Comparison of ENCODE assay signal across 13 mouse cellular contexts in the genomic region with DNA sequence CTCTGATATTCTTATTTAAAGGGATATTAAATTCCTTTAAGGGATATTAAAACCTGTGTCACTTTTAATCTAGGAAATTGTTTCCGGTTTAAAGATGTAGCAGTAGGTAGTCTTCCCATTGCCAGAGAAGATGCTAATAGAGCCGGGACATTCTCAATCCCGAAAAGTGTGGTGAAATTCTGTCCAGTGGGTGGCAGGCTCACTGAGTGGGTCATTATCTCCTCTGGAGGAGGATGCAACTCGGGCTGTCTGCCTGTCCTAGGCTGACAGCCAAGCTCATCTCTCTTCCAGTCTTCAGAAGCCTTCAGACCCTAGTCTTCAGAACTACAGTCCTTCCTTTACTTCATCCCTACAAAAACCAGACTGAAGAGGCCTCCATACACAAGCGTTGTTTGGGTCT.
DNase-seq lines count a peak whose midpoint lies in the region; ATAC-seq and TF ChIP-seq lines count a peak whose summit lies in the region.
"Had no signal": no experiment of that assay in that cellular context is flagged by ENCODE, and none has a peak within 500 bp of the region (broad histone marks: within the 10 kb centered on the region; RNA-seq: fewer than 3 reads in every experiment).

No protein-coding gene starts in this region.

- no peak overlapping the region for H3K4me3 ChIP-seq in intestine, postnatal 0 days (ENCODE audit: low read depth, low read length)
- no peak overlapping the region for H3K4me3 ChIP-seq in intestine, embryonic 15.5 days (replicated peaks)
- H3K4me3 ChIP-seq in liver, embryonic 14.5 days (ENCODE audit: insufficient read depth in 1 of 2, low read depth in 2 of 2, low read length in 2 of 2), result no peak overlapping the region
- no peak overlapping the region for H3K4me3 ChIP-seq in liver, embryonic 11.5 days (ENCODE audit: low read depth, low read length)
- H3K4me3 ChIP-seq: forebrain, embryonic 15.5 days; liver, embryonic 15.5 days; myocyte had no signal

- WGBS in intestine, postnatal 0 days, result 81% methylated on average over 5 of the region's 5 CpGs
- 76% methylated on average over 5 of the region's 5 CpGs for WGBS in intestine, embryonic 15.5 days
- 51% methylated on average over 5 of the region's 5 CpGs for WGBS in liver, embryonic 14.5 days (ENCODE audit: insufficient replicate concordance)
- WGBS in liver, embryonic 11.5 days, result 64% methylated on average over 5 of the region's 5 CpGs

- no peak overlapping the region for H3K9ac ChIP-seq in intestine, postnatal 0 days (ENCODE audit: low read depth, low read length)
- H3K9ac ChIP-seq in intestine, embryonic 15.5 days, result no peak overlapping the region
- H3K9ac ChIP-seq in liver, embryonic 14.5 days (replicated peaks), result no peak overlapping the region
- H3K9ac ChIP-seq in liver, embryonic 11.5 days (ENCODE audit: low read depth, low read length), result no peak overlapping the region
- H3K9ac ChIP-seq: forebrain, embryonic 15.5 days; liver, embryonic 15.5 days had no signal

- ATAC-seq in intestine, postnatal 0 days, result no peak
- no peak for ATAC-seq in intestine, embryonic 15.5 days
- no peak for ATAC-seq in liver, embryonic 14.5 days (ENCODE audit: insufficient read depth)
- ATAC-seq in liver, embryonic 11.5 days (replicated peaks; ENCODE audit: low FRiP score), result no peak
- ATAC-seq: forebrain, embryonic 15.5 days had no signal

- H3K27ac ChIP-seq in intestine, postnatal 0 days (ENCODE audit: low read depth, low read length), result no peak overlapping the region
- no peak overlapping the region for H3K27ac ChIP-seq in intestine, embryonic 15.5 days
- no peak overlapping the region for H3K27ac ChIP-seq in liver, embryonic 14.5 days
- H3K27ac ChIP-seq in liver, embryonic 11.5 days (ENCODE audit: low read depth, low read length), result no peak overlapping the region
- H3K27ac ChIP-seq: forebrain, embryonic 15.5 days; liver, embryonic 15.5 days had no signal

- peak; percentile 25 for DNase-seq in cerebellum, adult 9-10 months
- DNase-seq in cerebellum, adult 9-11 months, result no peak
- no peak for DNase-seq in liver, embryonic 14.5 days (ENCODE audit: low read depth in 3 of 3, low spot score in 3 of 3)
- no peak for DNase-seq in liver, embryonic 11.5 days (ENCODE audit: low spot score)
- peak; percentile 12 for DNase-seq in urinary bladder, postnatal 14 days (ENCODE audit: low spot score)
- DNase-seq in urinary bladder, postnatal 36 days (ENCODE audit: low spot score in 2 of 2), result no peak
- DNase-seq: heart, adult 18-20 months; right cerebral cortex, postnatal 4 days had no signal

- peak; percentile 43 for TF ChIP-seq CTCF in intestine, postnatal 0 days (IDR thresholded peaks at IDR 0.05; ENCODE audit: low read depth)
- peak; percentile 15; the same call in 1 of the 2 replicates for TF ChIP-seq CTCF in liver, embryonic 14.5 days (IDR thresholded peaks at IDR 0.05; ENCODE audit: low read depth)

- no peaks in the 10 kb centered on the region for H3K4me1 ChIP-seq in intestine, postnatal 0 days (replicated peaks; ENCODE audit: control insufficient read depth, insufficient read depth, low read length)
- H3K4me1 ChIP-seq in intestine, embryonic 15.5 days (replicated peaks), result peaks cover under 1% of the 10 kb centered on the region; the same call in 1 of the 2 replicates
- H3K4me1 ChIP-seq in liver, embryonic 14.5 days (replicated peaks; ENCODE audit: control insufficient read depth in 2 of 2, insufficient read depth in 2 of 2, low read length in 1 of 2), result peaks cover 0 to under 1% of the 10 kb centered on the region in 2 experiments; a peak in 1 of 4 replicates
- H3K4me1 ChIP-seq in liver, embryonic 11.5 days (replicated peaks; ENCODE audit: control insufficient read depth, insufficient read depth, low read length), result no peaks in the 10 kb centered on the region
- H3K4me1 ChIP-seq: forebrain, embryonic 15.5 days had no signal

- no peak overlapping the region for H3K4me2 ChIP-seq in intestine, postnatal 0 days (replicated peaks; ENCODE audit: low read depth)
- H3K4me2 ChIP-seq in intestine, embryonic 15.5 days (replicated peaks), result no peak overlapping the region
- no peak overlapping the region for H3K4me2 ChIP-seq in liver, embryonic 14.5 days (ENCODE audit: low read depth)
- no peak overlapping the region for H3K4me2 ChIP-seq in liver, embryonic 11.5 days
- H3K4me2 ChIP-seq: forebrain, embryonic 15.5 days; liver, embryonic 15.5 days had no signal

- H3K9me3 ChIP-seq in intestine, postnatal 0 days (ENCODE audit: control insufficient read depth), result no peaks in the 10 kb centered on the region
- H3K9me3 ChIP-seq in intestine, embryonic 15.5 days, result no peaks in the 10 kb centered on the region
- H3K9me3 ChIP-seq in liver, embryonic 14.5 days (ENCODE audit: control insufficient read depth, low read length), result no peaks in the 10 kb centered on the region
- H3K9me3 ChIP-seq in liver, embryonic 11.5 days (ENCODE audit: control insufficient read depth, low read length), result no peaks in the 10 kb centered on the region
- H3K9me3 ChIP-seq: forebrain, embryonic 15.5 days; liver, embryonic 15.5 days had no signal

- H3K36me3 ChIP-seq in intestine, postnatal 0 days (ENCODE audit: control insufficient read depth, insufficient read depth), result no peaks in the 10 kb centered on the region
- no peaks in the 10 kb centered on the region for H3K36me3 ChIP-seq in intestine, embryonic 15.5 days
- no peaks in the 10 kb centered on the region for H3K36me3 ChIP-seq in liver, embryonic 14.5 days (replicated peaks; ENCODE audit: control insufficient read depth, insufficient read depth, low read depth)
- H3K36me3 ChIP-seq in liver, embryonic 11.5 days (ENCODE audit: control insufficient read depth, insufficient read depth, low read length), result no peaks in the 10 kb centered on the region
- H3K36me3 ChIP-seq: forebrain, embryonic 15.5 days; liver, embryonic 15.5 days had no signal

- no peak for TF ChIP-seq EP300 in liver, embryonic 14.5 days (IDR thresholded peaks at IDR 0.05; ENCODE audit: low read depth)

- no peaks in the 10 kb centered on the region for H3K27me3 ChIP-seq in intestine, postnatal 0 days (replicated peaks; ENCODE audit: control insufficient read depth, insufficient read depth, low read length)
- H3K27me3 ChIP-seq in intestine, embryonic 15.5 days (replicated peaks), result no peaks in the 10 kb centered on the region
- no peaks in the 10 kb centered on the region for H3K27me3 ChIP-seq in liver, embryonic 14.5 days (ENCODE audit: control insufficient read depth, insufficient read depth, low read length)
- no peaks in the 10 kb centered on the region for H3K27me3 ChIP-seq in liver, embryonic 11.5 days (replicated peaks; ENCODE audit: control insufficient read depth, insufficient read depth, low read length)
- H3K27me3 ChIP-seq: forebrain, embryonic 15.5 days; liver, embryonic 15.5 days had no signal

Comparison
In these comparisons a context has a peak if more than half of its experiments do, and no peak if none do; other contexts are left out.
1. DNase-seq: peak in cerebellum, adult 9-10 months (single experiment) and urinary bladder, postnatal 14 days (single experiment); none in cerebellum, adult 9-11 months (single experiment), liver, embryonic 14.5 days (0 of 3), liver, embryonic 11.5 days (single experiment) and urinary bladder, postnatal 36 days (0 of 2).